Mouse (Mus musculus) midbrain, embryonic 15.5 days (tissue): ENCODE measurements around the gene Slc25a48. TPM values are rescaled to one million over a fixed set of nuclear protein-coding genes. Genes with fewer than 3 reads are reported as not detected.

Experiments used
- ATAC-seq: fragments of 200-750 bp; cut with Nextera tagmentation; replicated peaks from 2 replicates; pipeline ENCODE4 v1.8.0; 2017; ENCODE audit warnings: moderate TSS enrichment
- H3K27ac ChIP-seq: fragments of 300-500 bp; sonication (generic); 2 replicates; pipeline ENCODE4 v1.5.1; 2015; ENCODE audit warnings: mild to moderate bottlenecking, inconsistent platforms
- H3K27me3 ChIP-seq: fragments of 300-500 bp; sonication (generic); replicated peaks from 2 replicates; pipeline ENCODE4 v1.6.1; 2015; ENCODE audit warnings: inconsistent platforms
- H3K36me3 ChIP-seq: fragments of 300-500 bp; sonication (generic); replicated peaks from 2 replicates; pipeline ENCODE4 v1.6.1; 2015; ENCODE audit warnings: inconsistent platforms
- H3K4me1 ChIP-seq: fragments of 300-500 bp; sonication (generic); 2 replicates; pipeline ENCODE4 v1.6.1; 2015; ENCODE audit warnings: inconsistent platforms
- H3K4me2 ChIP-seq: fragments of 300-500 bp; sonication (generic); 2 replicates; pipeline ENCODE4 v1.6.1; 2015; ENCODE audit warnings: inconsistent platforms, mild to moderate bottlenecking, moderate library complexity
- H3K4me3 ChIP-seq: fragments of 300-500 bp; sonication (generic); 2 replicates; pipeline ENCODE4 v1.5.1; 2015; ENCODE audit warnings: mild to moderate bottlenecking, inconsistent platforms
- H3K9ac ChIP-seq: fragments of 300-500 bp; sonication (generic); 2 replicates; pipeline ENCODE4 v1.6.1; 2015; ENCODE audit warnings: mild to moderate bottlenecking, inconsistent platforms
- H3K9me3 ChIP-seq: fragments of 300-500 bp; sonication (generic); 2 replicates; pipeline ENCODE4 v1.6.1; 2016; ENCODE audit warnings: inconsistent platforms
- WGBS: fragments of 180-500 bp; shearing (Covaris S2); methylation state at CpG from one replicate; pipeline ENCODE4 v1.1.7; 2015; ENCODE audit warnings: mixed read lengths; 5-methylcytosine and 5-hydroxymethylcytosine counted together
- polyA plus RNA-seq: library from polyadenylated mRNA; unstranded; fragments of >200 nt; fragmentation: Nextera tagmentation; extraction: Ambion mirVana; gene quantifications from 2 replicates; pipeline ENCODE4 v1.2.1, GENCODE M21; 2015

Gene Slc25a48
- polyA plus RNA-seq, 1 experiment from 2014 or later = not detected

DNA sequence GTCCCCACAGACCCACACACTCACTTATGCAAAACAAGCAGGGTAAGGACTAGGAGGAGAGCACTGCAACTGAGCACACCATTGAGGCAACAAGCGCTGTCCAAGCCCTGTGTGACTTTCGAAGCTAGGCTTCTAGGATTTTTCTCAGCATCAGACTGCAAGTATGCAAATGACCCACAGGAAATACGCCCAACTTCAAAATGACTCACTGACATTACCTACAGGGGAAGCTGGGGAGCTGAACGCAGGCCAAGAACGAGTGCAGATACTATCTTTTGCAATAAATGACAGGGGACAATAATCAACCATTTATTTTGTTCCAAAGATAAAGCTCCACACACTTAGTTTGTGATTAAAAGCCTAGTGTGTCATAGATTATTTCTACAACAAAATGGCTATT is 49.9 kb downstream of the Slc25a48 start:
- no peaks in the 10 kb centered on the region for H3K4me1 ChIP-seq
- H3K36me3 ChIP-seq = no peaks in the 10 kb centered on the region
- H3K4me3 ChIP-seq = no peak overlapping the region
- H3K27me3 ChIP-seq = no peaks in the 10 kb centered on the region
- H3K4me2 ChIP-seq = no peak overlapping the region
- 81% methylated on average over 5 of the region's 5 CpGs for WGBS
- ATAC-seq = no peak
- H3K27ac ChIP-seq = no peak overlapping the region
- H3K9me3 ChIP-seq = no peaks in the 10 kb centered on the region
- no peak overlapping the region for H3K9ac ChIP-seq

DNA sequence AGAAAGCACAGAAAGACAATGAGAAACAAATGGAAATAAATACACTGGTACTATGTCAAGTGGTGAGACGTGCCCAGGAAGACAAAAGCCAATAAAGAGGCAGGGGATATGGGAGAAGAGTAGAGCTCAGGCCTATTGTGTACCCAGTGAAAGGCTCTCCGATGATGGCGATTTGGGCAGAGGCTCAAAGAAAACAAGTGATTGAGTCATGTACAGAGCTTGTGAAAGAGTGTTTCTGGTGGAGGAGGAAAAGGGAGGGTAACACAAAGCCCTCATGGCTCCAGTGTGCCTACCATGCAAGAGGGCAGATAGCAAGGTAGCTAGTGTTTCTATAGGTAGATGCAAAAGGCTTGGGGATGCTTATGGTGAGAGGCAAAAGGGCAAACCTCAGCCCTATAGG is 56.3 kb downstream of the Slc25a48 start:
- no peak for ATAC-seq
- no peak overlapping the region for H3K27ac ChIP-seq
- H3K36me3 ChIP-seq = no peaks in the 10 kb centered on the region
- H3K4me2 ChIP-seq = no peak overlapping the region
- no peak overlapping the region for H3K4me3 ChIP-seq
- H3K4me1 ChIP-seq = no peaks in the 10 kb centered on the region
- no peaks in the 10 kb centered on the region for H3K27me3 ChIP-seq
- H3K9ac ChIP-seq = no peak overlapping the region
- 30% methylated on average over 3 of the region's 3 CpGs for WGBS
- H3K9me3 ChIP-seq = no peaks in the 10 kb centered on the region

DNA sequence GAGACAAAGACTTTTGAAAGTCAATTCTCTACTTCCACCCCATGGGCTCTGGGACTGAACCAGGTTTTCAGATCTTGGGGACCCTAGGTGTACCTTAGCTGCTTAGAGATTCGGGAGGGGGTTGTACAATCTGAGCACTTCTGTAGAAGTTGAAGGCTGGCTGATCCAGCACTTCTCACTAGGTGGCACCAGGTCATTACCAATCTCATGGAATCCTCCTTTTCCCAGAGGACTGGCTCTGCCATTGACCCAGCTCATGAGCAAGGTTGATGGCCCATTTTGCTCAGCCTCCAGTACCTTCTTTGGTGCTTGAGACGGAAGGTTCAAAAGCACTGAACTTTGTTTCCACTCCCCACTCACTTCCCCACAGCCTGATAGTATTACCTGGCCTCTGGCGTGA is 62.0 kb downstream of the Slc25a48 start:
- Histone ChIP-seq H3K4me2 (no peak overlapping the region), H3K27ac (no peak overlapping the region), H3K9me3 (no peaks in the 10 kb centered on the region), H3K27me3 (no peaks in the 10 kb centered on the region), H3K4me3 (no peak overlapping the region), H3K36me3 (no peaks in the 10 kb centered on the region), H3K9ac (no peak overlapping the region), H3K4me1 (no peaks in the 10 kb centered on the region)
- WGBS = 79% methylated on average over 3 of the region's 3 CpGs
- no peak for ATAC-seq

DNA sequence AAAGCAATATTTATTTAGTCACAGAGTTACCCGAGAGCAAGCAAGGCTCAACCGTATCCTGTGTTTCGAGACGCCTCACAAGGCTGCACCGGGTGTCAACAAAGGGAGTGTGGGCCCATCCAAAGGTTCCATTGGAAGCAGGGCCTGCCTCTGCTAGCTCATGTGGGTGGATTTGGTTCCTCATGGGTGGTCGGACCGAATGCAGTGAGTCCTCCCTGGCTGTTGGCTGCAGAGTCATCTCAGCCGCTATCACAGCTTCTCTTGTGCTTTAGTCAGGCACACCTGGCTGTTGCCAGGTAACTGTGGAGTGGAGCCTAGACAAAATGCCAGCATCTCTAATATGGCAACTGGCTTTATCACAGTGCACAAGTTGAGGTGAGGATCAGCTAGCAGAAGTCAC is 62.5 kb downstream of the Slc25a48 start:
- Histone ChIP-seq H3K27me3 (no peaks in the 10 kb centered on the region), H3K4me2 (no peak overlapping the region), H3K27ac (no peak overlapping the region), H3K9me3 (no peaks in the 10 kb centered on the region), H3K36me3 (no peaks in the 10 kb centered on the region), H3K4me3 (no peak overlapping the region), H3K9ac (no peak overlapping the region), H3K4me1 (no peaks in the 10 kb centered on the region)
- ATAC-seq = no peak
- 88% methylated on average over 8 of the region's 8 CpGs for whole genome bisulfite sequencing

DNA sequence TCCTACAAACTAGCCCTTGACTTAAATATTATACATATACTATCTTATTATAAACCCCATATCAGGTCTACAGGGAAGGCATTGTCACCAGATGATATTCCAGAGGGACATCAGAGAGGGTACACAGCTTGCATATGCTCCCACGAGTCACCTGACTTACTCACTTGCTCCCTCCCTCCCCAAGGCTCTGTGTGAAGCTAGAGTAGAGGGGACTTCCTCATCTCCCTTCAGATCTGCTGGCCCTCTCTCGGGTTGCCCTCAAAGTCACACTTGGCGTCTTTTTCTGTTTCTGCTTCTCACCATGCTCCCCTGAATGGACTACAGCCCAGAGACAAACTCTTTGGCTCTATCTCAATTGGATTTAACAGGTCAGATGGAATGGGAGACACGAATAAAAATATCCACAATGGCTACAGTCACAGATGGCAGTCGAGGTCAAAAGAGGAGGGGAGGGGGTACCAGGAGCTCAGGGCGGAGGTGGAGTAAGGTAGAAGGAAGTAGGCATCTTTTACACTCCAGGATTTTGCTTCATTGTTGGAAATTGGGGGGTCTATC is 63.8 kb downstream of the Slc25a48 start:
- Histone ChIP-seq H3K9ac (no peak overlapping the region), H3K27me3 (no peaks in the 10 kb centered on the region), H3K36me3 (no peaks in the 10 kb centered on the region), H3K9me3 (no peaks in the 10 kb centered on the region), H3K4me3 (no peak overlapping the region), H3K4me1 (no peaks in the 10 kb centered on the region), H3K4me2 (no peak overlapping the region), H3K27ac (no peak overlapping the region)
- WGBS = 73% methylated on average over 6 of the region's 6 CpGs
- no peak for ATAC-seq

DNA sequence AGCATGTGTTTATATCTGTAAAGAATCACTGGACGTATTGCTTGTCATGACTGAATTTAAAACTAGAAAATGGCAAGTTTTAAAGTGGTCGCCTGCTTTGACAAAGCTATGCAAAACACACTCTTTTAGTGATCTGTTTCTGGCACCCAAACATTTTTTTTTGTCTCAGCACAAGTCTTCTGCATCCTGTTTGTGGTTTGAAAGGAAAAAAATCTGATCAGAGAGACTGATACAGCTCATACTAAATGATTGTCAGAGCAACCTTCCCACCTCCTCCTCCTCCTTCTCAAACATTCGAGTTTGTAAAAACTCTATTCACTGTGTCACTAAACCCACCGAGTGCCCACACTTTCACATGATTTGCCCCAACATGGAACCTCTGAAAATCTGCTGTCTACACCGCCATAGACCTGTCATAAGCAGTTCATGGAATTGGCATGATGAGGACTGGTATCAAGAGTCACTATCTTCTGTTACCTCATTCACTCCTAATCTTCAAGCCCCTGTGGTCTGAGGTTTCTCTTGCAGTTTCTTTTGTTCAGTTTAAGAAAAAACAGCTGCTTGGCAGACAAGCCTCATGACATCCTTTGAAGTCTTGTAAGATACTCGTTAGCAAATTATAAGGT is 68.8 kb downstream of the Slc25a48 start:
- Histone ChIP-seq H3K4me3 (no peak overlapping the region), H3K27ac (no peak overlapping the region), H3K4me2 (no peak overlapping the region), H3K36me3 (no peaks in the 10 kb centered on the region), H3K4me1 (no peaks in the 10 kb centered on the region), H3K27me3 (no peaks in the 10 kb centered on the region), H3K9me3 (no peaks in the 10 kb centered on the region), H3K9ac (no peak overlapping the region)
- WGBS = 78% methylated on average over 6 of the region's 6 CpGs
- ATAC-seq = no peak

DNA sequence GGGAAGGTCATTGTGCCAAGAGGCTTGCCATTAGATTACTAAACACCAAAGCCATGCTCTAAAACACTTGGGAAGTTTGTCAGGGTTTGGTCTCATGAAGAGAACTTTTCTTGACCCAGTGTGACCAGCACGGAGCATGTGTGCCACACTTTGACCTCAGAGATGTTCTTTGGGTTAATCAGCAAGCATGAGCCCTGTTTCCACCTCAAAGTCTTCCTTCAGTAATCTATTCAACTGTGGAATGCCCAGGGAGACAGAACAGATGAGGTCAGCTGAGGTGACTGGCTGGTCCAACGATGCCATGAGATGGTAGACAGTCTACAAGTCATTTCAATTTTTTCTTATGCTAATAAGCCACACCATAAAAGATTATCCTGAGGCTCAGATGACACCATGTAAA is 71.6 kb downstream of the Slc25a48 start:
- Histone ChIP-seq H3K4me1 (no peaks in the 10 kb centered on the region), H3K4me3 (no peak overlapping the region), H3K9me3 (no peaks in the 10 kb centered on the region), H3K4me2 (no peak overlapping the region), H3K27ac (no peak overlapping the region), H3K36me3 (no peaks in the 10 kb centered on the region), H3K27me3 (no peaks in the 10 kb centered on the region), H3K9ac (no peak overlapping the region)
- 89% methylated on average over 2 of the region's 2 CpGs for WGBS
- ATAC-seq = no peak

DNA sequence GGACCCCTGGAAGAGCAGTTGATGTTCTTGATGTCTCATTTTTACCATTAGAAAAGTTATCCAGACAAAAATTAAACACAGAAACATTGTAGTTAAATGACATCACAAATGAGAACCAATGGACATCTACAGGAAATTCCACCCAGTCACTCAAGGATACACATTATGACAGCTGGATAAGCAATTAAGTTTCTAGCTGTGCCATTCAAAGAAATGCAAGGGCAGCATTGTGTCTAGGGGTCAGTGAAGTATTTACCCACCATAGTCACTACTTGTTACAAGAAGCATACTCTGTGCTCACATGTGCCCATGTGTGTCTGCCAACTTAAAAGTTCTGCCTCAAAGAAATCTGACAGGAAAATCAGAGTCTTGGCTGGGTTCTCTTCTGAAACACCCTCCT is 75.4 kb downstream of the Slc25a48 start:
- Histone ChIP-seq H3K4me3 (no peak overlapping the region), H3K4me2 (no peak overlapping the region), H3K27ac (no peak overlapping the region), H3K27me3 (no peaks in the 10 kb centered on the region), H3K9ac (no peak overlapping the region), H3K9me3 (no peaks in the 10 kb centered on the region), H3K4me1 (peaks cover 6% of the 10 kb centered on the region; the same call in 1 of the 2 replicates), H3K36me3 (no peaks in the 10 kb centered on the region)
- no peak for ATAC-seq

DNA sequence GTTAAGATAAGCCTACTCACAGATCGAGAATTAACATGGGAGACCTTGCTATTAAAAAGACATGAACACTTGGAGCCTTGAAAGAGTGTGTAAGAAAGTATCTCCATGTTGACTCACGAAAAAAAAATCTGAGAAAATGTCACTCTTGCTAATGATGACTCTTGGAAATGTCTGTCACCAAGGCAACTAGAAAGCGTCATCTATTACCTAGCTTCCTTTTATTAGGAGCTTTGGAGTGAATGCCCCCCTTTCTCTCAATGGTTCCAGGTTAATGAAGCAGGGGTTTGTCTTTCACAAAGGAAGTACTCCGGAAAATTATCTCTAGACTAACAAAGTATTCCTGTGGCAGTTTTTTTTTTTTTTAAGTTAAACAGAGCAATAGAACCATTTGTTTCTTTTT is 78.2 kb downstream of the Slc25a48 start:
- Histone ChIP-seq H3K36me3 (no peaks in the 10 kb centered on the region), H3K4me2 (no peak overlapping the region), H3K4me3 (no peak overlapping the region), H3K27me3 (no peaks in the 10 kb centered on the region), H3K9ac (no peak overlapping the region), H3K27ac (no peak overlapping the region), H3K4me1 (peaks cover 6% of the 10 kb centered on the region; the same call in 1 of the 2 replicates), H3K9me3 (no peaks in the 10 kb centered on the region)
- ATAC-seq = no peak
- 55% methylated on average over 4 of the region's 4 CpGs for WGBS

DNA sequence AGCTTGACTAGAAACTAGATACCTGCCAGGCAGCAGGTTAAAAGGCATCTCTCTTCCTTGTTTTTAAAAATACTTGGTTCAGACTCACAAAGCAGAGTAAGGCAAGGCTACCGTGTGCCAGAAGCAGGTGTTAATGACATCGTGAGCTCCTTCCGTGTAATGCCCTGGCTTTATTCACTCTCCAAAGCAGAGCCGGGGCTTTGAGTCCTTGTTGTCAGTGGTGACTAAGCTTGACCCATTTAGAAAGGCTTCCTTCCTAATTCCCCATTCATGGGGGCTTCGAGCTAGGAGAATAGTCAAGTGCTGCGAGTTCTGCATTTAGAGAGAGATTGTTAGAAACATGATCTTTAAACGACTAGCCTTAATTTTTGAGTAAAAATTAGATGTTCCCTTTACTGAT is 78.7 kb downstream of the Slc25a48 start:
- WGBS = 17% methylated on average over 7 of the region's 7 CpGs

DNA sequence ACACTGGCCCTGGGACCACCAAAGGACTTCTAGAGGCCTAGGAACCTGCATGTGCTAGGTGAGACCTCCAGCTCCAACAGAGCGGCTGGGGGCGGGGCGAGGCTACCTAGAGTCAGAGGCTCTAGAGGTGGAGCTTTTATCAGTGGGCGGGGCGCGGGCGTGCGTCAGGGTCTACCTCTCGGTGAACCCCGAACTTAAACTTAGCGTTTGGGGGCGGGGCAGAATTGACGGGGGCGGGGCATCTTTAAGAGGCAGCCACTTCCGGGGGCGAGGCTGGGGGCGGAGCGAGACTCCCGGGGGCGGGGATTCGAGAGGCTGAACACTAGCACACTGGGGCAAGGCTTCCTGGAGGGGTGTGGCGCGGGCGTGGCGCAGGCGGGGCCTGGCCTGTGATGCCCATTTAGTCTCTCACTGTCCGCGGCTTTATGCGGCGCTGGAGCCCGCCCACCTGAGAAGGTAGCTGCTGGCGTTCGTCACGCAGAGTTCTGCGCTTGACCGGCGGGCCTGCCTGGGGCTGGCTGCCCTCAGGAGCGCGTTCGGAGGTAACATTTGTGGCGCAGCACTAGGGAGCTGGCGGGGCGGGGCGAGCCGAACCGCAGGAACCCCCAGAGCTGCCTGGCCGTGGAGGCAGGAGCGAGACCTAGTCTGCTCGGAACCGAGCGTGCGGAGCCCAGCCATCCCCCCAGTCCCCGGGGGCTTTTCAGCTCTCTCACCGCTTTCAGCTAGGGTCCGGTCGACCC is 84.1 kb downstream of the Slc25a48 start, which contains the start of gene Fbxl21:
Fbxl21 (plus strand) TSS at position 392 of the 740 bp plus-strand sequence.
- peak within 1 kb of the TSS; percentile 65 for H3K9ac ChIP-seq
- no peaks in the 10 kb centered on the region for H3K9me3 ChIP-seq
- 1% methylated on average over 56 of the region's 56 CpGs for WGBS
- no peaks in the 10 kb centered on the region for H3K27me3 ChIP-seq
- no peaks in the 10 kb centered on the region for H3K36me3 ChIP-seq
- 0 out of 2 replicates have a peak within 1 kb of the TSS, but pooled peaks have one; percentile 9 for H3K27ac ChIP-seq
- peak within 1 kb of the TSS; percentile 91 for H3K4me2 ChIP-seq
- H3K4me3 ChIP-seq = peak within 1 kb of the TSS; percentile 72
- ATAC-seq = peak; percentile 98
- H3K4me1 ChIP-seq = no peaks in the 10 kb centered on the region

More for the DNA sequence above, 78.7 kb downstream of the Slc25a48 start:
- H3K9me3 ChIP-seq = no peaks in the 10 kb centered on the region
- no peak for ATAC-seq
- no peaks in the 10 kb centered on the region for H3K36me3 ChIP-seq
- H3K9ac ChIP-seq = no peak overlapping the region
- H3K4me3 ChIP-seq = no peak overlapping the region
- no peak overlapping the region for H3K4me2 ChIP-seq
- peaks cover 6% of the 10 kb centered on the region; the same call in 1 of the 2 replicates for H3K4me1 ChIP-seq
- no peak overlapping the region for H3K27ac ChIP-seq
- no peaks in the 10 kb centered on the region for H3K27me3 ChIP-seq

DNA sequence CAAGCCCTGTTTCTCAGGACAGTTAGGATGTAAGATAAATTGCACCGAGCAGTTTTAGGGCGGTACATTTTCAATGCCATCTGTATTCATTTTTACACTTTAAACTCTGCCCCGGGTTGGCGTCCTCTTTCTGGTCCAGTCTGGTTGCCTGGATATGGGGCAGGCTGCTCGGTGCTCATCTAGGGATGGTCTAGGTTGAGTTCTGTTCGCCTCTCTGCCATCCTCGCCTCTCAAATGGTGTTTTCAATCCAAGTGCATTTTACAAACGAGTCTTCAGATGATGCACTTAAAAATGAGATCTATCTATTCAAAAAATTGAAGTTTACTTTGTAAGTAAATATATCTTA is 84.6 kb downstream of the Slc25a48 start:
- Histone ChIP-seq H3K9ac (peak overlapping the region; percentile 65), H3K4me3 (peak overlapping the region; percentile 72), H3K27ac (0 out of 2 replicates have a peak overlapping the region, but pooled peaks have one; percentile 9), H3K36me3 (no peaks in the 10 kb centered on the region), H3K4me2 (peak overlapping the region; percentile 91), H3K4me1 (no peaks in the 10 kb centered on the region), H3K27me3 (no peaks in the 10 kb centered on the region), H3K9me3 (no peaks in the 10 kb centered on the region)
- 4% methylated on average over 8 of the region's 8 CpGs for WGBS
- peak; percentile 46 for ATAC-seq
